Mouse (Mus musculus) ES-E14 (cell line): ENCODE data around the gene Mrpl44.

Experiments used
- HCFC1 ChIP-seq: IDR thresholded peaks from 2 replicates; pipeline ENCODE4 v1.6.1; 2012; ENCODE audit warnings: low read length, inconsistent platforms, borderline replicate concordance; ENCODE audit not compliant: insufficient read depth
- ZC3H11A ChIP-seq: IDR thresholded peaks from 2 replicates; pipeline ENCODE4 v1.6.1; 2012; ENCODE audit warnings: low read depth, mild to moderate bottlenecking, inconsistent platforms, low read length, borderline replicate concordance
- ZNF384 ChIP-seq: IDR thresholded peaks from 2 replicates; pipeline ENCODE4 v1.6.1; 2012; ENCODE audit warnings: low read depth, low read length, inconsistent platforms

GRCm38 (mm10) chr1:79755376-79755775, 20.4 kb upstream of the Mrpl44 start:
- TF ChIP-seq ZC3H11A (no peak), ZNF384 (no peak), HCFC1 (no peak)
